Mouse (Mus musculus): ENCODE data around the gene Dusp16. TPM values are rescaled to one million over a fixed set of nuclear protein-coding genes. Genes with fewer than 3 reads are reported as not detected.

Gene Dusp16
- polyA plus RNA-seq, 1 experiment: 11.7 TPM

- peak; percentile 51 for DNase-seq
- Histone ChIP-seq H3K4me1 (ENCODE audit: control insufficient read depth, insufficient read depth, low read length) (no peaks in the 10 kb centered on the region), H3K36me3 (ENCODE audit: control insufficient read depth, insufficient read depth, low read length) (no peaks in the 10 kb centered on the region), H3K27me3 (replicated peaks; ENCODE audit: control insufficient read depth, insufficient read depth, low read length) (no peaks in the 10 kb centered on the region), H3K4me3 (ENCODE audit: insufficient read depth, low read depth, low read length) (no peak overlapping the region), H3K27ac (ENCODE audit: insufficient read depth, low read depth, low read length) (0 out of 2 replicates have a peak overlapping the region, but pooled peaks have one; percentile 37)
- TF ChIP-seq CTCF (conservative IDR thresholded peaks at IDR 0.05; ENCODE audit: insufficient read depth, insufficient read length, low read depth, low read length) (no peak), POLR2A (IDR thresholded peaks at IDR 0.05; ENCODE audit: low read depth, low read length) (no peak)
- WGBS: 67% methylated on average over 8 of the region's 8 CpGs
Observed at GRCm38 (mm10) chr6:134700451-134701210, 91.8 kb downstream of the Dusp16 start.

- H3K4me1 ChIP-seq (ENCODE audit: control insufficient read depth, insufficient read depth, low read length): no peaks in the 10 kb centered on the region
- H3K27ac ChIP-seq (ENCODE audit: insufficient read depth, low read depth, low read length): no peak overlapping the region
- H3K4me3 ChIP-seq (ENCODE audit: insufficient read depth, low read depth, low read length): no peak overlapping the region
- no peaks in the 10 kb centered on the region for H3K36me3 ChIP-seq (ENCODE audit: control insufficient read depth, insufficient read depth, low read length)
- TF ChIP-seq POLR2A (IDR thresholded peaks at IDR 0.05; ENCODE audit: low read depth, low read length) (no peak), CTCF (conservative IDR thresholded peaks at IDR 0.05; ENCODE audit: insufficient read depth, insufficient read length, low read depth, low read length) (no peak)
- H3K27me3 ChIP-seq (replicated peaks; ENCODE audit: control insufficient read depth, insufficient read depth, low read length): no peaks in the 10 kb centered on the region
- no peak for DNase-seq
- WGBS: 63% methylated on average over 5 of the region's 5 CpGs
Observed at GRCm38 (mm10) chr6:134698243-134698642, 94.2 kb downstream of the Dusp16 start.

GRCm38 (mm10) chr6:134696554-134696953, 95.9 kb downstream of the Dusp16 start:
- H3K36me3 ChIP-seq (ENCODE audit: control insufficient read depth, insufficient read depth, low read length): no peaks in the 10 kb centered on the region
- TF ChIP-seq POLR2A (IDR thresholded peaks at IDR 0.05; ENCODE audit: low read depth, low read length): no peak
- TF ChIP-seq CTCF (conservative IDR thresholded peaks at IDR 0.05; ENCODE audit: insufficient read depth, insufficient read length, low read depth, low read length): no peak
- 72% methylated on average over 2 of the region's 2 CpGs for WGBS
- no peak overlapping the region for H3K4me3 ChIP-seq (ENCODE audit: insufficient read depth, low read depth, low read length)
- H3K4me1 ChIP-seq (ENCODE audit: control insufficient read depth, insufficient read depth, low read length): no peaks in the 10 kb centered on the region
- no peak overlapping the region for H3K27ac ChIP-seq (ENCODE audit: insufficient read depth, low read depth, low read length)
- H3K27me3 ChIP-seq (replicated peaks; ENCODE audit: control insufficient read depth, insufficient read depth, low read length): no peaks in the 10 kb centered on the region
- DNase-seq: no peak

GRCm38 (mm10) chr6:134696146-134696545, 96.3 kb downstream of the Dusp16 start:
- H3K4me1 ChIP-seq (ENCODE audit: control insufficient read depth, insufficient read depth, low read length): no peaks in the 10 kb centered on the region
- H3K36me3 ChIP-seq (ENCODE audit: control insufficient read depth, insufficient read depth, low read length): no peaks in the 10 kb centered on the region
- no peak overlapping the region for H3K27ac ChIP-seq (ENCODE audit: insufficient read depth, low read depth, low read length)
- TF ChIP-seq POLR2A (IDR thresholded peaks at IDR 0.05; ENCODE audit: low read depth, low read length): no peak
- TF ChIP-seq CTCF (conservative IDR thresholded peaks at IDR 0.05; ENCODE audit: insufficient read depth, insufficient read length, low read depth, low read length): no peak
- DNase-seq: peak; percentile 45
- 50% methylated on average over 4 of the region's 4 CpGs for WGBS
- H3K27me3 ChIP-seq (replicated peaks; ENCODE audit: control insufficient read depth, insufficient read depth, low read length): no peaks in the 10 kb centered on the region
- no peak overlapping the region for H3K4me3 ChIP-seq (ENCODE audit: insufficient read depth, low read depth, low read length)

- no peaks in the 10 kb centered on the region for H3K4me1 ChIP-seq (ENCODE audit: control insufficient read depth, insufficient read depth, low read length)
- no peaks in the 10 kb centered on the region for H3K36me3 ChIP-seq (ENCODE audit: control insufficient read depth, insufficient read depth, low read length)
- H3K27me3 ChIP-seq (replicated peaks; ENCODE audit: control insufficient read depth, insufficient read depth, low read length): no peaks in the 10 kb centered on the region
- H3K4me3 ChIP-seq (ENCODE audit: insufficient read depth, low read depth, low read length): no peak overlapping the region
- no peak for DNase-seq
- H3K27ac ChIP-seq (ENCODE audit: insufficient read depth, low read depth, low read length): no peak overlapping the region
- TF ChIP-seq CTCF (conservative IDR thresholded peaks at IDR 0.05; ENCODE audit: insufficient read depth, insufficient read length, low read depth, low read length) (no peak), POLR2A (IDR thresholded peaks at IDR 0.05; ENCODE audit: low read depth, low read length) (no peak)
- 71% methylated on average over 3 of the region's 3 CpGs for WGBS
Observed at GRCm38 (mm10) chr6:134695625-134696024, 96.8 kb downstream of the Dusp16 start.

GRCm38 (mm10) chr6:134694988-134695387, 97.4 kb downstream of the Dusp16 start:
- Histone ChIP-seq H3K36me3 (ENCODE audit: control insufficient read depth, insufficient read depth, low read length) (no peaks in the 10 kb centered on the region), H3K4me3 (ENCODE audit: insufficient read depth, low read depth, low read length) (no peak overlapping the region), H3K27ac (ENCODE audit: insufficient read depth, low read depth, low read length) (no peak overlapping the region), H3K4me1 (ENCODE audit: control insufficient read depth, insufficient read depth, low read length) (no peaks in the 10 kb centered on the region), H3K27me3 (replicated peaks; ENCODE audit: control insufficient read depth, insufficient read depth, low read length) (no peaks in the 10 kb centered on the region)
- DNase-seq: no peak
- TF ChIP-seq CTCF (conservative IDR thresholded peaks at IDR 0.05; ENCODE audit: insufficient read depth, insufficient read length, low read depth, low read length) (no peak), POLR2A (IDR thresholded peaks at IDR 0.05; ENCODE audit: low read depth, low read length) (no peak)
- 97% methylated on average over 3 of the region's 3 CpGs for WGBS

- no peak for DNase-seq
- Histone ChIP-seq H3K4me1 (ENCODE audit: control insufficient read depth, insufficient read depth, low read length) (no peaks in the 10 kb centered on the region), H3K36me3 (ENCODE audit: control insufficient read depth, insufficient read depth, low read length) (no peaks in the 10 kb centered on the region), H3K4me3 (ENCODE audit: insufficient read depth, low read depth, low read length) (no peak overlapping the region), H3K27me3 (replicated peaks; ENCODE audit: control insufficient read depth, insufficient read depth, low read length) (no peaks in the 10 kb centered on the region), H3K27ac (ENCODE audit: insufficient read depth, low read depth, low read length) (no peak overlapping the region)
- 94% methylated on average over 6 of the region's 6 CpGs for WGBS
- no peak for TF ChIP-seq POLR2A (IDR thresholded peaks at IDR 0.05; ENCODE audit: low read depth, low read length)
- no peak for TF ChIP-seq CTCF (conservative IDR thresholded peaks at IDR 0.05; ENCODE audit: insufficient read depth, insufficient read length, low read depth, low read length)
Observed at GRCm38 (mm10) chr6:134694498-134694897, 97.9 kb downstream of the Dusp16 start.
